Mouse (Mus musculus) liver, embryonic 14.5 days (tissue): ENCODE results near the gene Tnc.

ENCODE experiments used
- CTCF ChIP-seq: IDR thresholded peaks from 2 replicates; pipeline ENCODE4 v1.5.1; 2016; ENCODE audit warnings: antibody characterized with exemption, low read depth, control low read depth
- EP300 ChIP-seq: IDR thresholded peaks from 2 replicates; pipeline ENCODE4 v1.6.1; 2016; ENCODE audit warnings: antibody characterized with exemption, low read depth

- no peak for TF ChIP-seq CTCF
- TF ChIP-seq EP300 = no peak
Observed at GRCm38 (mm10) chr4:63950054-63950453, 96.8 kb downstream of the Tnc start.
